Mouse (Mus musculus): Measurements from ENCODE around the gene Cfap54. TPM values are rescaled to one million over a fixed set of nuclear protein-coding genes. Genes with fewer than 3 reads are reported as not detected.

Cfap54 gene
- total RNA-seq, 2 experiments from 2014 or later = 14.9 to 21.5 TPM

- DNase-seq (ENCODE audit: low spot score in 2 of 2) = no peak
- intact Hi-C loops (cut with DNase I) = no loop called here
Observed at GRCm38 (mm10) chr10:92878000-92878399, 203.4 kb downstream of the Cfap54 start.

DNA sequence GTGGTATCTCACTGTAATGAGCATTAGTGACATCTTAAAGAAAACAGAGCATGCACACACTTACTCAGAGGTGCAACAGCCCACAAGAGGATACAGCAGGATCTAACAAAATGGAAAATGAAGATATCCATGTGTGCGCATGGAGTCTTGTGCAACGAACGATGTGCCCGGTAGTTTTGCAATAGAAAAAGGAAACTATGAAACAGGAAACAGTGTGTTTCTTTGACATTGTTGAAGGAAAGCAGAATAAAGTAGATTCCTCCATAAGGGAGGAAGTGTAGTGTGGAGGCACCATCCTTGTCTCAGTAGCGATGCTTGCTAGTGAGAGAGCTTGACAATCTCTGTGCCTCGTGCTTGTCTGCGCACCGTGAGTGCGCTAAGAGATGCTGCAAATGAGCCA, 240.4 kb downstream of the Cfap54 start:
- intact Hi-C loops (cut with DNase I) = no loop called here
- DNase-seq (ENCODE audit: low spot score in 2 of 2) = no peak

- intact Hi-C loops (cut with DNase I) = no loop called here
- DNase-seq (ENCODE audit: low spot score in 2 of 2) = no peak
Observed at GRCm38 (mm10) chr10:92837572-92837971, 243.8 kb downstream of the Cfap54 start.

DNA sequence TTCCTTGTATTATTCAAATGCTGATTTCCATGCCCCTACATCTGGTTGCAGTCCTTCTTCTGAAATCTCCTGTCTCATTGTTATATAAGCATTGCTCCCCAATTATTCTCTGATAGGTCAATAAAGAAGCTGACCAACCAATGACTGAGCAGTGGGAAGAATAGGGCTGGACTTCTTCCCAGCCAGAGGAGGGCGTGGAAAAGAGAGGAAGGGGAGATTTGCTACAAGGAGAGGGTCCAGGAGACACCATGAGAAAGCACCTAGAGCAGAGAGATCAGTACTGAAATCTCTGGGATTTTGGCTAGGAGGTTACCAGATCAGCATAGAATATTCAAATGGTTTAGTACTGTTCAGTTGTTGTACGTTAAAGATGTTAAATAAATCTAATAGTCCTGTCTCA, 244.4 kb downstream of the Cfap54 start:
- intact Hi-C loops (cut with DNase I) = no loop called here
- DNase-seq (ENCODE audit: low spot score in 2 of 2) = no peak

GRCm38 (mm10) chr10:92821499-92821898, 259.9 kb downstream of the Cfap54 start:
- DNase-seq (ENCODE audit: low spot score in 2 of 2) = no peak
- intact Hi-C loops (cut with DNase I) = no loop called here

DNA sequence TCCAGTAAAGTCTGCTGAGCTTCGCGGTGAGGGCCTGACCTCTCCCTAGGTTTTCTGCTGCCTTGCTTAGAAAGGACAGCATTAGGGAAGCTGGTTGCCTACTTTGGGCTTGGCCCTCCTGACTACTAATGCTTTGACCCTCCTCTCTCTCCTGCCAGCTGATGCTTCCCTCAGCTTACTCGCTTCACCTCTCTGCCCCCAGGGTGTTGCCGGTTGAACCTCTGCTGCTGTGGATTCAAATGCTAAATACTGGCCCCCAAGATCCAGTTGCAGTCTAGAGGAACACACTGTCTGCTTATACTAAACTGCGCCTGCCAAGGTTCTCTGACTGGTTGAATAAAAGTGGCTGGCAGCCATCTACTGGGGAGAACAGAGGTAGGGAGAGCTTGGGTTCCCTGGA, 263.2 kb downstream of the Cfap54 start:
- DNase-seq (ENCODE audit: low spot score in 2 of 2) = peak in 1 of 2 experiments; percentile 5
- intact Hi-C loops (cut with DNase I) = no loop called here

DNA sequence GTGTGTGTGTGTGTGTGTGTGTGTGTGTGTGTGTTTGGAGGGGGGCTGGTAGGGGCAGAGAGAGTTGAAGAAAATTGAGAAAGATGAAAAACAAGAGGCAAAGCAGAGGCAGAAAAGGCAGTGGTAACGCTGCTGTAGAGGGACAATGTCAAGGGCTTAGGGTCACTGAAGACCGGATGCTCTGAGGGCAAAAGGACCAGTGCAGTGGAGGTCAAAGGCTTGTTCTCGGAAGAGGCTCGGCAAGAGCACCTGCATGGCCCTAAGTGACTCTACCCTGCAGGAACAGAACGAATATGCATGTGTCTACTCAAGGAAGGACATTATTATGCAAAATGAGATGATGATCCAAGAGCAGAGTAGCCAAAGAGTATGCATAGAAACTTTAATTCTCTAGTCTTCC, 264.5 kb downstream of the Cfap54 start:
- intact Hi-C loops (cut with DNase I) = no loop called here
- no peak for DNase-seq (ENCODE audit: low spot score in 2 of 2)

DNA sequence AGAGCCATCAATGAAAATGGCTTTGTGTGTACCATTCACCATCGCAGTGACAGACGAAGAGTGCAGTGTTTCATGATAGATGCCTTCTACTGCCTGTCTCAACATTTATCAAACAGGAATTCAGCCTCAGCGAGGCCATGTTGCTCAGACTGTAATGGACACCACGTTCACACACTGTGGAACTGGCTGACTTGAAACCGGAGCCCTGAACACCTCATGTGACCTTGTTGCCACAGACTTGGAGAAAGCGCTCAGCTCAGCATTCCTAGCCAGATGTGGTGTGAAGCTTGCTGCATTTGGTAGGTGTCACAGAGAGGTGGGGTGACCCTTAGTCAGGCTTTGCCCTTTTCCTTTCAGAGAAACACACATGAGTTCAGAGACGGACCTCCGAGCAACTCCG, 270.5 kb downstream of the Cfap54 start:
- intact Hi-C loops (cut with DNase I) = no loop called here
- no peak for DNase-seq (ENCODE audit: low spot score in 2 of 2)

DNA sequence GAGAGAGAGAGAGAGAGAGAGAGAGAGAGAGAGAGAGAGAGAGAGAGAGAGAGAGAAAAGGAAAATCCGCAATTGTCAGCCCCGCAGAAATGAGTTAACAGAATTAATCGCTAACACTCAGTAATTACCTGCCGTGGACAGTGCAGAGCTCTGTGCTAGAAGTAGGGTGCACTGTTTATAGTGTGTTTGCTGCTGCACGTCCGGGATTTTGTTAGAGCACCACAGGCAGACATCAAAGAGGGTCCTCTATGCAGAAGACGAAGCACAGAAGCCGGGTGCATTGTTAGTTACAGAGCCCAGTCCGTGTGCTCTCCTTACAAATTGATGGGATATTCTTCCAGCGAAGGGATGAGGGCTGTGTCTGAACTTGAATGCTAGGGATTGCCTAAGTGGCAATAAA, 289.5 kb downstream of the Cfap54 start:
- intact Hi-C loops (cut with DNase I) = no loop called here
- DNase-seq (ENCODE audit: low spot score in 2 of 2) = no peak

- no peak for DNase-seq (ENCODE audit: low spot score in 2 of 2)
- intact Hi-C loops (cut with DNase I) = no loop called here
Observed at GRCm38 (mm10) chr10:92791531-92791900, 289.9 kb downstream of the Cfap54 start.

DNA sequence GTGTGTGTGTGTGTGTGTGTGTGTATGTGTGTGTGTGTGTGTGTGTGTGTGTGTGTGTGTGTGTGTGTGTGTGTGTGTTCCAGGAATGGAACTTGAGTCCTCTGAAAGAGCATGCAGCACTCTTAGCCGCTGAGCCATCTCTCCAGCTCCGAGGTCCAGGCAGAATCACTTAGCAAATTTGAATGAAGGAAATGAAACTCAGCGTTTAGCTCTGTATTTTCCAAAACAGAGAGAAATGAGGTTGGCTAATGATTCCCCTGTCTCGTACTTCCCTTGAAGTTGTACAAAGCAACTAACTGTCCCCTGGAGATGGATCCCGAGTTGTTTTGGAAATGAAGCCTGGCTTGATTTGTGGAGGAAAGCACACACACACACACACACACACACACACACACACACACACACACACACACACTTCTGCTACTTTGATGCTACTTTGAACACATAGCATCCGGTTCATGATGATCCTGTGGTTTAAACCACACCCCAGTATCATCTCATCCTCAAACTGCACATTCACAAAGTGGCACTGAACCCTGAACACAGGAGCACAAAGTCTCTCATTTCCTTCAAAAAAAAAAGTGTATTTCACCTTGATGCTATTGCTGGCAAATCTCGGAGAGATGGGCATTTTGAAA, 290.4 kb downstream of the Cfap54 start:
- no peak for DNase-seq (ENCODE audit: low spot score in 2 of 2)
- intact Hi-C loops (cut with DNase I) = no loop called here

GRCm38 (mm10) chr10:92790247-92790646, 291.2 kb downstream of the Cfap54 start:
- DNase-seq (ENCODE audit: low spot score in 2 of 2) = no peak
- intact Hi-C loops (cut with DNase I) = no loop called here

DNA sequence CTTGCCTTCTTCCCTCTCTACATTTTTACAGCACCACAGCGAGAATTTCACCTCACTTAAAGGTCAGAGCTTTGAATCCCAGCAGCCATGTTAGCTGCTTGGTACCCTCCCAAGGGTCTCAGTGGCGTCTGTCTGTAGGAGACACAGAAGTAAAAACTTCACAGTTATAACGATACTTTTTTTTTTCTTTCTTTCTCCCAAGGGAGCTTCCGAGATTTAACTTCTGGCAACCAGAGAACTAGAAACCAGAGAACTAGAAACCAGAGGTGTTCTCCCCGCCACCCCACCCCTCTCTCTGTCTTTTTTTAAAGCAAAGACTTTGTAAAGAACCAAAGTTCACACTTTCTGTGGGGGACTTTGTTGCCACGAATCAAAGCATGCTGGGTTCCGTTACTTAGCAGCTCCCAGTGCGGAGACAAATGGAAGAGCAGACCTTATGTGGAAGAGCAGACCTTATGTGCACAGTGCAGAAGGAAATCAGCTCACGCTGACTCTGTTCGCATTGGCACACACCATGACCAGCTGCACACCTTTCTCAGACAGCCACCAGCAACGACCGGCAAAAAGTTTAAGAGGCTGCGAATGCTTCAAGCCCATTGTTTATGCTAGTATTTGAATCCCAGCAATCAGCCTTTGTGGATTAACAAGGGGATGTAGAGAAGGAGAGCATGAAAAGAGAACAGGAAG, 292.9 kb downstream of the Cfap54 start:
- intact Hi-C loops (cut with DNase I) = no loop called here
- no peak for DNase-seq (ENCODE audit: low spot score in 2 of 2)

- no peak for DNase-seq (ENCODE audit: low spot score in 2 of 2)
- intact Hi-C loops (cut with DNase I) = no loop called here
Observed at GRCm38 (mm10) chr10:92782691-92783090, 298.7 kb downstream of the Cfap54 start.

GRCm38 (mm10) chr10:92754359-92754758, 327.1 kb downstream of the Cfap54 start:
- intact Hi-C loops (cut with DNase I) = no loop called here
- DNase-seq (ENCODE audit: low spot score in 2 of 2) = no peak

GRCm38 (mm10) chr10:92730339-92730738, 351.1 kb downstream of the Cfap54 start:
- intact Hi-C loops (cut with DNase I) = no loop called here
- DNase-seq (ENCODE audit: low spot score in 2 of 2) = no peak

DNA sequence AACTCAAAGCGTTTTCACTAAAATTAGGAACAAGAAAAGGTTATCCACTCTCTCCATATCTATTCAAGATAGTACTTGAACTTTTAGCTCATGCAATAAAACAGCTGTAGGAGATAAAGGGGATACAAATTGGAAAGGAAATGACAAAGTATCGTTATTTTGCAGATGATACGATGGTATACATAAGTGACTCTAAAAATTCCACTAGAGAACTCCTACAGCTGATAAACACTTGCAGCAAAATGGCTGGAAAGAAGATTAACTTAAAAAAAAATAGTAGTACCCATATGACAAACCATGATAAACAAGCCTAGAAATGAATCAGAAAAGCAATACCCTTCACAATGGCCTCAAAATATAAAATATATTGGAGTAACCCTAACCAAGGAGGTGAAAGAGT, 352.7 kb downstream of the Cfap54 start:
- intact Hi-C loops (cut with DNase I) = no loop called here
- DNase-seq (ENCODE audit: low spot score in 2 of 2) = no peak

Other genes starting within 250 kb of the Cfap54 start
- gene Cdk17, start 79.3 kb upstream of the Cfap54 start, total RNA-seq (2021) = 100 to 1,000 TPM; 189 to 193 TPM
- 10 to 100 TPM; 15.2 to 16.1 TPM for gene Elk3, start 229.5 kb upstream of the Cfap54 start, total RNA-seq (2021)